Mouse (Mus musculus): Measurements from ENCODE around the gene Atp2a2.

The Atp2a2 gene

DNA sequence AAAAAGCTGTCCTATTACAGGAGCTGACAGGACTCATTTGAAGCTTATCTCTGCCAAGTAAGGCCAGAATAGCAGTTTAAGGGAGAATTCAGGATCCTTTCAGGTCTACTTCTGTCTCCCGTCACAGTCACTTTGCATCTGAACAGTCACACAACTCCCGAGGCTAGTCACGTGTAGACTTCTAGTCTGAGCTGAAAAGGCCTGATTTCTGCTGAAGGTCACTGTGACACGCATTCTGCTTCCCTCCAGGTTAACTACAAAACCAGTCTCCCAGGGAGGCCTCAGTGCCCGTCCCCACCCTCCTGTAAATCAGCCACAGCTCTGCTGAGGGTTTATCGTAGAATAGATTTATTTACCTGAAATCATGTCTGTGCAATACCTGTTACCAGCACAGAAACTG lies 48.8 kb downstream of the Atp2a2 start:
- DNase-seq (ENCODE audit: low read depth, low spot score), result no peak

DNA sequence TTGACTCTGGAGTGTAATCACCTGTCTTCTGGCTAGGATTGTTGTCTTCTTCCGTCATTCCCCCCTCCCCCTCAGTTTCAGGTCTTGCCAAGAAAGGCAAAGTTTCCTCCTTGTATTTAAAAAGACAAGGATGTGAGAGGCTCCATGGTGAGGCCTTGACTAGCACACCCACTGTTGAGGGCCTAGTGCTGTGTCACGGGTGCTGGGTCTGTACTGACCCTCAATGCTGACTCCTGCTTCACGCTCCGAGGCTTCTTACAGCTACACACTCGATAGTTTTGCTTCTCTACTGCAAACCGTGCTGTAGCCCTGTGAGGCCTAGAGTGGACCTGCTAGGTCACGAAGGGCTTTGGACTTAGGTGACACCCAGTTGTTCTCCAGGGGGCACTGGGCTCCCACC lies 49.8 kb downstream of the Atp2a2 start:
- DNase-seq (ENCODE audit: low read depth, low spot score), result no peak

DNA sequence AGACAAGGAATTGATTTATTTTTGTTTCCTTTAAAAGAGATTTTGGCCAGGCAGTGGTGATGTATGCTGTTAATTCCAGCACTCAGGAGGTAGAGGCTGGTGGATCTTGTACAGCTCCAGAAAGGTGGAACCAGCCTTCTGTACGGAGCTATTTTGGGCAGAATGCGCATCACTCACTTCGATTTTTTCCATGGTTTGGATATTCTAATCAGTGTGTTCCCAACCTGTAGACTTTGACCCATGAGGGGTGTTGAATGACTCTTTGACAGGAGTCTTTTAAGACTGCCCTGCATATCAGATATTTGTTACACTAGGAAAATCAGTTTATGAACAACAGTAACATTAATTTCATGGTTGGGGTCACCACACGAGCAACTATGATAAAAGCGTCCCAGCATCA lies 50.7 kb downstream of the Atp2a2 start:
- DNase-seq (ENCODE audit: low read depth, low spot score), result no peak

DNA sequence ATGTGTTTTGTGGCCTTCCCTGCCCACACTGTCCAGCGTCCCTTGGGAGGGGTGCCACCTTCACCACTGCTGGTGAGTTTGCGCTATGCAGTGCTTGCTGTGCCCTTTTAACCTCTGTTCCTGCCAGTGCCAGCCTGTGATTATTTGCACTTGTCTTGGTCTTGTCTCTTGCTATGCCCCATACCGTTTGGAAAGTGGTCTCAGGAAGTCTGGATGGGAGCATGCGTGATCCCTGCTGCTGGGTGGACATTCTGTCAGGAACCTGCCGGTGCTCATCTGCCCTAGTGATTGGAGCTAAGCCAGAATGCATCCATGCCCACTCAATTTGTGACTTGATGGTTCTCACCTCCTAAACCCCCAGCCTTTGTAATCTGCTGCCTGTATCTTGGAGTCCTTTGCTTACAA lies 51.1 kb downstream of the Atp2a2 start:
- no peak for DNase-seq (ENCODE audit: low read depth, low spot score)

DNA sequence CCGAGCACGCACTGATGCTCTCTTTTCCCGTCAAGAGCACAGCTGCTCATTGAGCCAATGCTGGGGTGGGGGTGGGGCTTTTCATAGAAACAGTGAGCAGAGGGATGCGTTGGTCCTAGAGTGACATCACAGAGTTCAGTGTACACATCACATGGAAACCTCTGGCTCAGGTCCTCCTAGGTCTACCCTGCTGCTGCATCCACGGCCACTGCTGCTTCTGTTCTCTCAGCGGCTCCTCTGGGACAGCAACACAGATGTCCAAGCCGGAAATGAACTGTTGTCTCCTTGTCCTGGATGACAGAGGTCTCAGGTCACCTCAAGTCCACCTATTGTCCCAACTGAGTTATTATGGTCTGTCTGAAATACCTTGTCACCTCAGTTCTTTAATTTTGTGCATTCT lies 52.1 kb downstream of the Atp2a2 start:
- DNase-seq (ENCODE audit: low read depth, low spot score), result no peak

DNA sequence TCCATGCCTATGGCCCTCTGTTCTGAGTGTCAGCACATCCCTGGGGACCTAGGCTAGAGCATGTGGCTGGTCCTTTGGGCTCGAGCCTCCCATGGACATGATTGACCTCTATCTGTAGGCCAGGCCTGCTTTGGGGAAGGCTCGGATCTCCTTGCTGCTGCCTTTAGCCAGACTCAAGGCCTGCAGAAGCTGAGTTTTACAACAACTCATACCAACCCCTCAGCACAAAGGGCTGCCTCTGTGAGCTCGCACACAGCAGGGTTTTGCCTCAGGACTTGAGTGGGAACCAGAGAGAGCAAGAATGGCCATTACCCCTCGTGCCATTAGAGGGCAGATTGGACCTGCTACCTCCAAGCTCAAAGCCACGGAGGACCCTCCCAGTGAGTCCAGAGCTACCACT lies 53.2 kb downstream of the Atp2a2 start:
- DNase-seq (ENCODE audit: low read depth, low spot score), result no peak

DNA sequence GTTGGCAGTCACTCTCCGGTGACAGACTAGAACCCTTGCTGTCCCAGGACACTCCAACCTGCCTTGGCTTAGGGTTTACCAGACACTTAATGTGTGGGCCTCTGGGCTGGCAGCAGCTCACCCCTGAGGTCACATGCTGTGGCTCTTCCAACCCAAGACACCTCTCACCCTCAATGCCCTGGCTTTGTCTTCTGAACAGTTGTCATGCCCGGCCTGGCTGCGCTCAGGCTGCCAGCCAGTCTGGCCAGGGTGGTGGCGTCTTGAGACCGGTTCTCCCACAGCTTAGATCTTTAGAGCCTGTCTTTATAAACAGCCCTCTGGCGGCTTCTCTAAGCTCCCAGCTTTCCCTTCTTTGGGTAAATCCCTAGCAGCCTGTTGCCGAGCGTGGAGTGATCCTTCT lies 54.2 kb downstream of the Atp2a2 start:
- DNase-seq (ENCODE audit: low read depth, low spot score), result no peak

DNA sequence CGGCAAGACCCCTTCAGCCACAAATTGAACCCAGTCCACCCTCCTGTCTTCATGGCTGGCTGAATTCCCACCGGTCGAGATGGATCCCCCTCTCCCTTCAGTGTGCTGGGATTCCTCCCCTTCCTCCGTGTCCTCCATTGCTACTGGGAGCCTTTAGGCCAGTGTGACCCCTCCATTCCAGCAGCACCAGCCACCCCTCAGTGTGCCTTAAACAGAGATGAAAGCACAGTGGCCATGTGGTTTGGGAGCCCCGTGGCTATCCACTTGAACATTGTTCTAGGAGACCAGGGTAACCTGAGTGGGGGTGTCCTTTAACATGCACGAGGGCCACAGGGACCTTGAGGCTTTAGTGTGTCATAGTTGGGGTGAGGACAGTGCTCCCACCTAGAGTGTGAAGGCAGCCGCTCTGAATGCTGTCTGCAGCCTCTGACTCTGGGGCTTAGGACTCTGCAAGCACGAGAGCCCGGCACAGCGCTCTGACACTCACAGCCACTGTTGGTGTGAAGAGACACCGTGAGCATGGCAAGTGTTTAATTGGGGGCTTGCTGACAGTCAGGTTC lies 56.9 kb downstream of the Atp2a2 start:
- DNase-seq (ENCODE audit: low read depth, low spot score), result no peak

DNA sequence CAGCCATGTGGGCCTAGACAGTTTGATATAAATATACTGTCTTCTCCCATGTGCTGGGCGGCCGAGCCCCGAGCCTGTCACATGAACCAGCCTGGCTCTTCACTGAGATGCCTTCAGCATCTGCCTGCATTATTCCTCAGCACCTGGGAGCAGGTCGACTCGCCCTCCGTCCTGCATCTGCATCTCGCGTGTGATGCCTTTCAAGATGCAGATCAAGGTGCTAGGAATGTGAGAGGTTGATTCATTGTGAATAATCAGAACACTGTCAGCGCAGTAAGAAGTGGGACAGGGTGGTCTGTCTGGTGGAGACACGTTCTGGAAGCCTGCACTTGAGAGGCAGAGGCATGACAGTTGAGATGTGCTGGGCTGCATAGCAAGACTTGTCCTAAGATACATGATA lies 57.5 kb downstream of the Atp2a2 start:
- DNase-seq (ENCODE audit: low read depth, low spot score), result no peak

DNA sequence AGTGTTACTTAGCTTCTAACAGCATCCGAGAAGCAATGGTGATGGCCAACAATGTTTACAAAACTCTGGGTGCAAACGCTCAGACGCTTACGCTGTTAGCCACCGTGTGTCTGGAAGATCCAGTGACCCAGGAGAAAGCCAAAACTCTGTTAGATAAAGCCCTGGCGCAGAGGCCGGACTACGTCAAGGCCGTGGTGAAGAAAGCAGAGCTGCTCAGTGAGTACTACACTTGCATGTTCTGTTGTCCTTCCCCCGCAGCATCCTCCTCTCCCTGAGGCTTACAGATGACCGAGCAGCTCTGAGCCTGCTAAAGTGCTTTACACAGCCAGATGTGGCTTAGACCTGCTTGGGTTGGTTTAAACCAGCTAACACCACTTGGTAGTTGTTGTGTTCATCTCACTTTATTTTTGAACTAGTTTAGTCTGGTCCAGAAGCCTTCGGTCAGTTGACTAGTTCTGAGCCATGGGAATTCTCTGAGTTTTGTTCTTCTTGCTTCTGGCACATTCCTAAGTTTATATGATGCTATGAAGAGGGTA lies 61.9 kb downstream of the Atp2a2 start:
- DNase-seq (ENCODE audit: low read depth, low spot score), result no peak

DNA sequence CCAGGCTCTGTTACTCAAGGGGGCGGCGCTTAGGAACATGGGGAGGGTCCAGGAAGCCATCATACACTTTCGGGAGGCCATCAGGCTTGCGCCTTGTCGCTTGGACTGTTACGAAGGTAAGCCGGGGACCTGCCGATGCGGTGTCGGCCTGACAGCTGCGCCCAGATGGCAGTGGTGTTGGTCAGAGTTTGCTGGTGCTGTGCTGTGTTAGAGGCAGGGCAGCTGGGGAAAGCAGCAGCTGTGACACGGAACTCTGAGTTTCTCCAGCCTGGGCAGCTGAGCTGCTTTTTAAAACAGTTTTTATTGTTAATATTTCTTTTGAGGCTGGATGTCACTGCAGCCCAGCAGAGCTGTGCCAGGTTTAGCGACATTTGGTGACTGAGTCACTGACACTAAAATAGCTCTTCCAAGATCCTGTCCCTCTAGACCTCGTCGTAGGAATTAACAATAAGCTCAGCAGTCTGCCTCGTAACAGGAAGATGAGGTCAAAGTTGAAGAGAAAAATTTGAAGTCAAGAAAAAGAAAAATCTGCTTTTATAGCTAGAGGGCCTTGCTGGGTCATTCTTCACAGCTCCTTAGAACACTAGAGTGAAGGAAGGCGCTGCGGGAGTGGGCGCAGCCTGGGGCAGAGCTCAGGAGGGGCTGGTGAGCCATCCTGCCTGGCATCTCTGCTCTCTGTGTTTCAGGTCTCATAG lies 62.5 kb downstream of the Atp2a2 start:
- no peak for DNase-seq (ENCODE audit: low read depth, low spot score)

DNA sequence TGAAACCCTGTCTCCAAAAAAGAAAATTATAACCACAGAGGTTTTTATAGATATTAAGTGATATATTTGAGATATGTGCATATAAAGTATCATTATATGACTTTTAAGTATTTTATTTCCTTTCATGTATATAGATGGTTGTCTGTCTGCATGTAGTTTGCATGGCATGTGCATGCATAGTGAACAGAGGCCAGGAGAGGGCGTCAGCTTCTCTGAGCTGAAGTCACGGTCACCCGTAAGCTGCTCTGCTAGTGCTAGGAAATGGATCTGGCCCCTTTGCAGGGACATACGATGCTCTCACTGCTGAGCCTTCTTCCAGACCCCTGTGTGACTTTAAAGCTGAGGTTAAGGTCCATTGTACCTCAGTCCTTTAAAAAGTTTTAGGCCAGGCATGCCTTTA lies 67.5 kb downstream of the Atp2a2 start:
- DNase-seq (ENCODE audit: low read depth, low spot score), result no peak

DNA sequence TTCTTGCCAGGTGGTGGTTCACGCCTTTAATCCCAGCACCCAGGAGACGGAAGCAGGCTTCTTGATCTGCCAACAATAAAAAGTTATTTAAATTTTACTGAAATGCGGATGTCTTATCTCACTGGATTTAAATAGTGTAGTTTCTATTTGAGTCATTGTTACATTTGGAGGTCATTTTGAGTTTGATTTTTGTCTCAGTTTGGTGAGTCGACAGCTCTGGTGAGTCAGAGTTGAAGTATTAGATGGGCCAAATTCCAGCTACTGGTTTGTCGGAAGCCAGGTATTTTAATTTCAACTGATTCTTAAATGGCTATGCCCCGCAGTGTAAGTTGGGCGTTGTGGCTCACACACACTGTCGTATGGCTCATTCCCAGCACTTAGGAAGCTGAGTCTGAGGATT lies 70.8 kb downstream of the Atp2a2 start:
- peak; percentile 42 for DNase-seq (ENCODE audit: low read depth, low spot score)

DNA sequence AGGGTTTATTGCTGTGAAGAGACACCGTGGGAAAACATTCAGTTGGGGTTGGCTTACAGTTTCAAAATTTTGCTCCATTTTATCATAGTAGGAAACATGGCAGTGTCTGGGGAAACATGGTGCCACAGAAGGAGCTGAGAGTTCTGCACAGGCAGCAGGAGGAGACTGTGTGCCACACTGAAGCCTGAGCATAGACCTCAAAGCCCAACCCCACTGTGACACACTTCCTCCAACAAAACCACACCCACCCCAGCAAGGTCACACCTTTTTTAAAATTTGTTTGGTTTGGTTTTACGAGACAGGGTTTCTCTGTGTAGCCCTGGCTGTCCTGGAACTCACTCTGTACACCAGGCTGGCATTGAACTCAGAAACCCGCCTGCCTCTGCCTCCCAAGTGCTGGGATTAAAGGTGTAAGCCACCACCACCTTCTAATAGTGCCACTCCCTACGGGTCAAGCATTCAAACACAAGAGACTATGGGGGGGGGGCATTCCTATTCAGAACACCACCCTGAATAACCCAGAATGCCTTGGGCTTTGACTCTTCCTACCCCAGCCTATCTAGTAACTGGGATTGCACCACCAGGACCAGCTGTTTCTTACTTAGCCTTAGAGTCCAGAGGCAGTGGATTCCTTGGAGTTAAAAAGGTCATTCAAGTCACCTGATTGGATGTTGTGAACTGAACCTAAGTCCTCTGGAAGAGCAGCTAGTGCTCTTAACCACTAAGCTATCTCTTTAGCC lies 71.8 kb downstream of the Atp2a2 start:
- peak; percentile 69 for DNase-seq (ENCODE audit: low read depth, low spot score)

DNA sequence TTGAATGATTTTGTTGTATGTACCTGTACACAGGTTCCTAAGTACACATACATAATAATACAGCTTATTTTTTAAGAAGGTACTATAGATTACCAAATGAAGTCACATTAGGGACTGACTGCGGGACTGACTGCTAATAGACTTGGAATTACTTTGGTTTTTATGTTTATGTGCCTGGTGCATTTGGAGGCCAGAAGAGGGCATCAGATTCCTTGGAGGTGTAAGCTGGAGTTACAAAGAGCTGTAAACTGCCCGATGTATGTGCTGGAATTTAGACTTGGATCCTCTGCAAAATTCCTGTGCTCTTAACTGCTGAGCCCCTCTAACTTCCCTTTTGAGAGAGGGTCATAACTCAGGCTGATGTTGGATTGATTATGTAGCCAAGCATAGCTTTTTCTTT lies 76.5 kb downstream of the Atp2a2 start:
- DNase-seq (ENCODE audit: low read depth, low spot score), result no peak

DNA sequence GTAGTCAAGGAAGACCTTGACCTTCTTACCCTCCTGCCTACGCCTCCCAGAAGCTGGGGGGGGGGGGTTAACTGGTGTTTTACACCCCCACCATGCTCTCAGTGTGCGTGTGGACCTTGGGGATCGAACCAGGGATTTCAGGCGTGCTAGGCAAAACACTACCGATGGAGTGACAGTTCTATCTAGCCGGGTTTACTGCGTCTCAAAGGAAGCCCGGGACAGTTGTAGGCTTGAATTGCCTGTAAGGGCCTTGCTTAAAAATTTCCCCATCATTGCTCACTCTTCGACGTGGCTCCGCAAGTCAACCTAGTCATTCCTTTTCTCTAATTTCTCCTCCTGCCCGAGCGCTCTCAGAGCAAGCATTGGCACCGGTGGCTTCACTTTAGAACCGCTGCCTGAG lies 78.9 kb downstream of the Atp2a2 start:
- DNase-seq (ENCODE audit: low read depth, low spot score), result no peak

DNA sequence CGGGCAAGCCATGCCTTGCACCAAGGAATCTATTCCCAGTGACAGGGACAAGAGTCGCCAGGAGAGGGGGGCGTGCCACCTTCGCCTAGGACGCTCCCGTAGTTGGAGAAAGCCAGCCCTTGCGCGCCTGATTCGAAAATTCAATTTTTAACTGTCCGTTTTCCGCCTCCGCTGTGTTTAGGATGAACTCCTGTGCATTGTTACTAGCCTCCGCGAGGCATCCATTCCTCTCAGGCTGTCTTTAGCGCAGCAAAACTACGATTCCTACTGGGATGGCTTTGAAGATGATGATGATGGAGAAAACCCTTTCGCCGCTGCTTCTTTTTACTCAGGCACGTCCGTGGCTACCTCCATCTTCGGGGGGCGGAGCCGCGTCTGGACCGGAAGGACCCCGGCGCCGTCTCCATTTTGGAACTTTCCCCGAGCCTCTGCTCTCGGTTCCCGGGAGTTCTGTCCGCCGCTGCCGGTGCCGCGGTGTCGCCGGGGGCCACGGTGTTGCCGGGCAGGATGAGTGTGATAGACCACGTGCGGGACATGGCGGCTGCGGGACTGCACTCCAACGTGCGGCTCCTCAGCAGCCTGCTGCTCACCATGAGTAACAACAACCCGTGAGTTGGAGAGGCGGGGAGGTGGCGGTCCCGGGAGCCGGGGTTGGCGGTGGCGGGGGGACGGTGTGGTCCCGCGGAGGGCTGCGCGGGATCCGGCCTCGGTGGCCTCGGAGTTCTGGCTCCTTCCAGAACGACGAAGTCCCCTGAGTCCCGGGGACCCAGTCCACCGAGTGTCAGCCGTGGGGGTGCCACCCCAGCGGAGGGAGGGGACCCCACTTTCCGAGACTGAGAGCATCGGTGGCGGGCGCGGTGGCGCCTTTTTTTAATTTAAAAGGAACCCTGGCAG lies 79.7 kb downstream of the Atp2a2 start:
- DNase-seq (ENCODE audit: low read depth, low spot score), result peak; percentile 90

DNA sequence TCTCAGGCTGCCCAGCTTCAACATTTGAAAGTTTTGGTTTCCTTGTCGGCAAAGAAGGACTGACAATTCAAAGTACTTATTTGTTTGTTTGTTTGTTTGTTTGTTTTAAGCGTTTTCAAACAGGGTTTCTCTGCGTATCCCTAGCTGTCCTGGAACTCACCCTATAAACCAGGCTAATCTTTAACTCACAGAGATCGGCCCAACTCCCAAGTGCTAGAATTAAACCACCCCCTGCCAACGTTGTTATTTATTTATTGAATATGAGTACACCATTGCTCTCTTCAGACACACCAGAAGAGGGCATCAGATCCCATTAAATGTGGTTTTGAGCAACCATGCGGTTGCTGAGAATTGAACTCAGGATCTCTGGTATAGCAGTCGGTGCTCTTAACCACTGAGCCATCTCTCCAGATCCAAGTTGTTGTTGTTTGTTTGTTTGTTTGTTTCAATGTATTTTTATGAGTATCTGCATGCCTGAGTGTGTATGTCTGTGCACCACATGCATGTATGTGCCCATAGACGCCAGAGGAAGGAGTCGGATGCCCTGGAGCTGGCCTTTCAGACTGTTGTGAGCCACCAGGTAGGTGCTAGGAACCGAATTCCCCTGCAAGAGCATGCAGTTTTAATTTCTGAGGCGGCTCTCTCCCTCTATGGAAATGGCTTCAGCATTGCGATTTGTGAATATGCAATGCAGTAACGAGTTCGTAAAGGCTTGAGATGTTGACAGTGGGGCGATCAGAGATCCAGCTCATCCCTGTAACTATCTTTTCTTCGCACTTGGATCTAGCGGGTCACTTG lies 80.6 kb downstream of the Atp2a2 start, which contains the start of gene Anapc7:
Gene Anapc7, plus strand, starts transcription at position 423 of the 798 bp plus-strand sequence.
- DNase-seq (ENCODE audit: low read depth, low spot score), result no peak

DNA sequence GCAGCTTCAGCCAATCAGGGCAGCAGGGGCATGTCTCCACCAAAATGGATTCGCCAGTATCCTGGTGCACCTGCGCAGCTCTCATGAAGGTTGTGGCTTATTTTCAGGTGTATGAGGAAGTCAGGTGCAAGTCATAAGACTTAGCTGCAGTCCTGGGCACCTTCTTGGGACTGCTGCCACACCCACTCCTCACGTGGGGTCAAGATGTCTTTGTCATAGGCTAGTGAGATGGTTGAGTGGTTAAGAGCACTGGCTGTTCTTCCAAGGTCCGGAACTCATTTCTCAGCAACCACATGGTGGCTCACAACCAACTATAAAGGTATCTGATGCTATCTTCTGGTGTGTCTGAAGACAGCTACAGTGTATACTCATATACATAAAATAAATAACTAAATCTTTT lies 81.3 kb downstream of the Atp2a2 start:
- DNase-seq (ENCODE audit: low read depth, low spot score), result peak; percentile 34

DNA sequence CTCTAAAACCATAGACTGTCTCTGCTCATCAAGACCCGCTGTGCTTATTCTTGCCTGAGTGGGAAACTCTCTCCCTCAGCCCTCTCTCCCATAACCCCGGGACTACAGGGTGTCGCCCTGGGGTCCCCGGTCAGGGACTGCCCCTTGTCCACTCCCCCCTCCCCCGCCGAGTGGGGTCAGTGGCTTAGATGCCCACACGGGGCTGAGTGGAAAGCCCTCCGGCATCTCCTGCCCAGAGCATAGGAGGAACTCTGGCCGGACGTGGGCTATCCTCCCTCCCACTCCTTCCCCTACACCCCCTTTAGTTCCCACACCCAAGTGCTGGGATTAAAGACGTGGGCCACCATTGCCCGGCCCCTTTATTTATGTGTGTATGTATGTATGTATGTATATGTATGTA lies 86.6 kb downstream of the Atp2a2 start:
- DNase-seq (ENCODE audit: low read depth, low spot score), result no peak

DNA sequence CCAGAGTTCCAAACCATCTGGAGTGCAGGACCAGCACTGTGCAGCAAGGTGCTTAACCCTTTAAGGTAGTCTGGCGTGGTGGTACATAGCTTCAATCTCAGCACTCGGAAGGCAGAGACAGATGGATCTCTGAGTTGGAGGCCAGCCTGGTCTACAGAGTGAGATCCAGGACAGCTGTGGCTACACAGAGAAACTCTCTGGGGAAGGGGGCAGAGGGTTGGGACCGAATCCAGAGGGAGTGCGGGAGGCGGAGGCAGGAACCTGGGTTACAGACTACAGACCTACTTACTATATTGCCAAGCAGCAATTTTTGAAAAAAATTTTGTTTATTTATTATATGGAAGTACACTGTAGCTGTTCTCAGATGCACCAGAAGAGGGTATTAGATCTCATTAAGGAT lies 87.7 kb downstream of the Atp2a2 start:
- DNase-seq (ENCODE audit: low read depth, low spot score), result no peak
